Mouse (Mus musculus) midbrain, embryonic 11.5 days (tissue): ENCODE results near the gene Zfp78. TPM values are rescaled to one million over a fixed set of nuclear protein-coding genes. Genes with fewer than 3 reads are reported as not detected.
"Not testable (repeated sequence)": the region's sequence is repeated elsewhere in the genome, so short reads cannot be mapped to it uniquely, and the experiment has no call there.

Experiments used
- ATAC-seq: fragments of 200-750 bp; cut with Nextera tagmentation; 2 replicates; pipeline ENCODE4 v1.8.0; 2017; ENCODE audit warnings: moderate TSS enrichment, moderate library complexity; ENCODE audit not compliant: low FRiP score
- DNase-seq: peaks from one replicate; pipeline ENCODE4 v3.0.0; 2015; ENCODE audit warnings: low spot score; ENCODE audit errors: missing footprints
- H3K27ac ChIP-seq: fragments of 300-500 bp; sonication (generic); 2 replicates; pipeline ENCODE4 v1.5.1; 2014; ENCODE audit warnings: low read depth, low read length
- H3K27me3 ChIP-seq: fragments of 300-500 bp; sonication (generic); 2 replicates; pipeline ENCODE4 v1.6.1; 2014; ENCODE audit warnings: mild to moderate bottlenecking, low read length, moderate library complexity, mixed read lengths; ENCODE audit not compliant: control insufficient read depth, insufficient read depth
- H3K36me3 ChIP-seq: fragments of 300-500 bp; sonication (generic); 2 replicates; pipeline ENCODE4 v1.6.1; 2014; ENCODE audit warnings: mild to moderate bottlenecking, low read length, moderate library complexity, mixed read lengths; ENCODE audit not compliant: control insufficient read depth, insufficient read depth
- H3K4me1 ChIP-seq: fragments of 300-500 bp; sonication (generic); 2 replicates; pipeline ENCODE4 v1.6.1; 2014; ENCODE audit warnings: low read length; ENCODE audit not compliant: control insufficient read depth, insufficient read depth
- H3K4me2 ChIP-seq: fragments of 300-500 bp; sonication (generic); 2 replicates; pipeline ENCODE4 v1.6.1; 2014; ENCODE audit warnings: mild to moderate bottlenecking, moderate library complexity
- H3K4me3 ChIP-seq: fragments of 300-500 bp; sonication (generic); 2 replicates; pipeline ENCODE4 v1.5.1; 2014; ENCODE audit warnings: low read depth, low read length
- H3K9ac ChIP-seq: fragments of 300-500 bp; sonication (generic); 2 replicates; pipeline ENCODE4 v1.6.1; 2014; ENCODE audit warnings: low read length
- H3K9me3 ChIP-seq: fragments of 300-500 bp; sonication (generic); 2 replicates; pipeline ENCODE4 v1.6.1; 2016; ENCODE audit warnings: low read length; ENCODE audit not compliant: control insufficient read depth
- WGBS: fragments of 180-500 bp; shearing (Covaris S2); extraction: QIAGEN DNeasy Blood & Tissue Kit; methylation state at CpG from one replicate; pipeline ENCODE4 v1.1.7; 2014; 5-methylcytosine and 5-hydroxymethylcytosine counted together
- polyA plus RNA-seq: library from polyadenylated mRNA; unstranded; fragments of >200 nt; fragmentation: Nextera tagmentation; extraction: Ambion mirVana; gene quantifications from 2 replicates; pipeline ENCODE4 v1.2.1, GENCODE M21; 2014

Gene Zfp78
- polyA plus RNA-seq, 1 experiment from 2014 or later, result 3.3 TPM

- Histone ChIP-seq H3K36me3 (no peaks in the 10 kb centered on the region), H3K4me2 (no peak overlapping the region), H3K4me3 (no peak overlapping the region), H3K9me3 (no peaks in the 10 kb centered on the region), H3K27ac (no peak overlapping the region), H3K9ac (no peak overlapping the region), H3K27me3 (no peaks in the 10 kb centered on the region), H3K4me1 (peaks cover 4% of the 10 kb centered on the region; the same call in 1 of the 2 replicates)
- WGBS, result 12% methylated on average over 9 of the region's 9 CpGs
- ATAC-seq (no peak), DNase-seq (no peak)
Observed at GRCm38 (mm10) chr7:6360477-6361060, 2.5 kb upstream of the Zfp78 start.

DNA sequence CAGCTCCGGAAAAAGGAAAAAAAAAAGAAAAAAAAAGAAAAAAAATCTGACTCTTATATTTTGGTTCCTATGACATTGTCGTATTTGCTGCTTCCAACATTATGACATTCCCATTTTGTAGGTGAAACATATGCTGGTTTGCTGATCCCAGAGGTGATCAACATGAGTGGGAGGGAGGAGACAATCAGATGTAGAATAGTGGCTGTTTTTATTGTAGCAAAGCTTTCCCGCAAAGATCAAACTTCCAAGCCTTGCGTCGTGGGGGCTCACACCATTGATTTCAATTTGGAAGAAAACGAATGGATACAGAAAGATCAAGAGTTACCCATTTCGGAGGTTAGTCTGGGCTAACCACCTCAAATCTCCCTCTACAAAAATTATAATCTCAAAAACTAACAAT is 1.3 kb upstream of the Zfp78 start:
- WGBS, result 27% methylated on average over 7 of the region's 7 CpGs
- H3K4me2 ChIP-seq, result peak overlapping the region; percentile 52
- DNase-seq (no peak), ATAC-seq (no peak)
- H3K9ac ChIP-seq, result peak overlapping the region; percentile 53
- no peaks in the 10 kb centered on the region for H3K27me3 ChIP-seq
- no peaks in the 10 kb centered on the region for H3K36me3 ChIP-seq
- H3K9me3 ChIP-seq, result no peaks in the 10 kb centered on the region
- peak overlapping the region; percentile 26 for H3K4me3 ChIP-seq
- peaks cover 4% of the 10 kb centered on the region; the same call in 1 of the 2 replicates for H3K4me1 ChIP-seq
- peak overlapping the region; percentile 82 for H3K27ac ChIP-seq

- 1% methylated on average over 38 of the region's 38 CpGs for WGBS
- H3K27ac ChIP-seq, result peak overlapping the region; percentile 82
- peak overlapping the region; percentile 53 for H3K9ac ChIP-seq
- peak; percentile 100 for DNase-seq
- H3K4me3 ChIP-seq, result peak overlapping the region; percentile 26
- H3K4me2 ChIP-seq, result peak overlapping the region; percentile 52
- H3K4me1 ChIP-seq, result peaks cover 4% of the 10 kb centered on the region; the same call in 1 of the 2 replicates
- H3K9me3 ChIP-seq, result no peaks in the 10 kb centered on the region
- no peaks in the 10 kb centered on the region for H3K27me3 ChIP-seq
- H3K36me3 ChIP-seq, result no peaks in the 10 kb centered on the region
- peak; percentile 94 for ATAC-seq
Observed at GRCm38 (mm10) chr7:6362268-6363046, 623 bp upstream of the Zfp78 start.

DNA sequence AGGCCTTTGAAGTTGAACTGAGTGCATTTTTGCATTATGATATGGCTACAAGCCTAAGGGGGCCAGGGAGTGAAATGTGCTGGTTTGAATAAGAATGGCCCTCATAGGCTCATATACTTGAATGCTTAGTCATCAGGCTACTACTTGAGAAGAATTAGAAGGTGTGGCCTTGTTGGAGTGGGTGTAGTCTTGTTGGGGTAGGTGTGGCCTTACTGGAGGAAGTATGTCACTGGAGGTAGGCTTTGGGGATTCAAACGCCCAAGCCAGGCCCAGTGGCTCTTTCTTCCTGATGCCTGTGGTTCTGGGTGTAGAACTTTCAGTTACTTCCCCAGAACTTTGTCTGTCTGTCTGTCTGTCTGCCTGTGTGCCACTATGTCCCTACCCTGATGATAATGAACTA is 1.7 kb downstream of the Zfp78 start:
- WGBS, result 47% methylated on average over 1 of the region's 1 CpGs

GRCm38 (mm10) chr7:6367185-6367584 is 4.1 kb downstream of the Zfp78 start:
- Histone ChIP-seq H3K9me3 (no peaks in the 10 kb centered on the region), H3K4me1 (peaks cover 3% of the 10 kb centered on the region; the same call in 1 of the 2 replicates), H3K4me2 (no peak overlapping the region), H3K27me3 (no peaks in the 10 kb centered on the region), H3K4me3 (no peak overlapping the region), H3K36me3 (no peaks in the 10 kb centered on the region), H3K27ac (no peak overlapping the region), H3K9ac (no peak overlapping the region)
- DNase-seq (no peak), ATAC-seq (no peak)
- WGBS, result 89% methylated on average over 5 of the region's 5 CpGs

More for the DNA sequence above, 1.7 kb downstream of the Zfp78 start:
- Histone ChIP-seq H3K36me3 (no peaks in the 10 kb centered on the region), H3K27me3 (no peaks in the 10 kb centered on the region), H3K9ac (no peak overlapping the region), H3K27ac (no peak overlapping the region), H3K4me1 (peaks cover 4% of the 10 kb centered on the region; the same call in 1 of the 2 replicates), H3K4me3 (no peak overlapping the region), H3K4me2 (no peak overlapping the region), H3K9me3 (no peaks in the 10 kb centered on the region)
- ATAC-seq (no peak), DNase-seq (no peak)

DNA sequence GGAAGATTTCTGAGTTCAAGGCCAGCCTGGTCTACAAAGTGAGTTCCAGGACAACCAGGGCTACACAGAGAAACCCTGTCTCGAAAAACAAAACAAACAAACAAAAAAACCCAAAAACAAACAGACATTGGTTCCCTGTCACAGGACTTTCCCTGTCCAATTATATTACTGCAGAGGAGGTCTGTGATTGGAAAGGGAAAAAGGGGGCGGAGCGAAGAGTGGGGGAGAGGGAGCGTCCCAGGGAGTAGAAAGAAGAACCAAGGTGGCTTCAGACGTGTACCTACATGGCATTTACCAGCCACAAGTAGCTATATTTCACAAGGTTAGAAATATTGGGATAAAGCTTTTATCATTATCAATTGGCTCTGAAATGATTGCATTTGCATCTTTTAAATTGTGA is 5.1 kb downstream of the Zfp78 start:
- not testable (repeated sequence) for H3K27me3 ChIP-seq, H3K4me1 ChIP-seq, H3K9me3 ChIP-seq, DNase-seq, H3K9ac ChIP-seq, ATAC-seq, H3K27ac ChIP-seq, H3K4me2 ChIP-seq, H3K4me3 ChIP-seq, H3K36me3 ChIP-seq
- 80% methylated on average over 5 of the region's 5 CpGs for WGBS

DNA sequence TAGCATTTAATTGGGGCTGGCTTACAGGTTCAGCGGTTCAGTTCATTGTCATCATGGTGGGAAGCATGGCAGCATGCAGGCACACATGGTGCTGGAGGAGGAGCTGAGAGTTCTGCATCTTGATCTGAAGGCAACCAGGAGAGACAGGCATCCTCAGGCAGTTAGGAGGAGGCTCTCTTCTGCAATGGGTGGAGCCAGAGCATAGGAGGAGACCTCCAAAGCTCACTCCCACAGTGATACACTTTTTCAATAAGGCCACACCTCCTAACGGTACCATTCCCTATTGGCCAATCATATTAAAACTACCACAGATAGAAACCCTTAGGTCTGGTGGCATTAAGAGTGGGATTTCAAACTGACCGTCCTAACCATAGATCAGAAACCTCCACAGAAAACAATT is 6.4 kb downstream of the Zfp78 start:
- no peak for DNase-seq
- no peaks in the 10 kb centered on the region for H3K9me3 ChIP-seq
- no peak overlapping the region for H3K4me3 ChIP-seq
- H3K4me1 ChIP-seq, result no peaks in the 10 kb centered on the region
- no peak overlapping the region for H3K4me2 ChIP-seq
- H3K27me3 ChIP-seq, result no peaks in the 10 kb centered on the region
- 86% methylated on average over 3 of the region's 3 CpGs for WGBS
- no peak overlapping the region for H3K27ac ChIP-seq
- H3K9ac ChIP-seq, result no peak overlapping the region
- no peak for ATAC-seq
- H3K36me3 ChIP-seq, result no peaks in the 10 kb centered on the region

DNA sequence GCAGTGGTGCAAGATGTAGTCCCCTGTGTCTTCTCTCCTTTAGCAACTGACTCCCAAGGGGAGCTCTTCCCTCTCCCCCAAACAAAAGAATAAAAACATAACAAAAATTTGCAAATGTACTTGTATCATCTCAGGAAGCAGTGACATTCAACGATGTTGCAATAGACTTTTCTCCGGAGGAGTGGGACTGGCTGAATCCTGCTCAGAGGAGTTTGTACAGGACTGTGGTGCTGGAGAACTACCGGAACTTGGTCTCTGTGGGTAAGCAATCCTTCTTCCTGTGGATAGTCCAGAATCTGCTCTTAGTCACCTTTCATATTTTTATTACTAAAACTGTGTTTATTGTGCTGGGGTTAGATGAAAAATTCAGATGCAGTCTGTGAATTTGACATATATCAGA is 9.9 kb downstream of the Zfp78 start:
- no peak for DNase-seq
- Histone ChIP-seq H3K27me3 (no peaks in the 10 kb centered on the region), H3K27ac (no peak overlapping the region), H3K4me1 (no peaks in the 10 kb centered on the region), H3K36me3 (no peaks in the 10 kb centered on the region), H3K4me2 (no peak overlapping the region), H3K9ac (no peak overlapping the region), H3K9me3 (no peaks in the 10 kb centered on the region), H3K4me3 (no peak overlapping the region)
- 95% methylated on average over 3 of the region's 3 CpGs for WGBS
- ATAC-seq, result no peak

GRCm38 (mm10) chr7:6378441-6378840 is 15.4 kb downstream of the Zfp78 start:
- WGBS, result 91% methylated on average over 8 of the region's 8 CpGs
- ATAC-seq, result no peak
- H3K9ac ChIP-seq, result no peak overlapping the region
- no peaks in the 10 kb centered on the region for H3K27me3 ChIP-seq
- H3K27ac ChIP-seq, result no peak overlapping the region
- no peak for DNase-seq
- H3K36me3 ChIP-seq, result no peaks in the 10 kb centered on the region
- H3K4me2 ChIP-seq, result no peak overlapping the region
- no peak overlapping the region for H3K4me3 ChIP-seq
- peaks cover 6% of the 10 kb centered on the region for H3K4me1 ChIP-seq
- H3K9me3 ChIP-seq, result no peaks in the 10 kb centered on the region
